Mouse (Mus musculus) testis, adult 2 months (tissue): ENCODE measurements around the gene Zfp385c. TPM values are rescaled to one million over a fixed set of nuclear protein-coding genes. Genes with fewer than 3 reads are reported as not detected.
"Not testable (repeated sequence)": the region's sequence is repeated elsewhere in the genome, so short reads cannot be mapped to it uniquely, and the experiment has no call there.

Experiments used
- H3K27ac ChIP-seq: fragments of 200-500 bp; 2 replicates; pipeline ENCODE4 v1.5.1; 2012; ENCODE audit warnings: low read depth, low read length; ENCODE audit not compliant: control insufficient read depth, insufficient read depth
- H3K27me3 ChIP-seq: fragments of 200-500 bp; 2 replicates; pipeline ENCODE4 v1.6.1; 2012; ENCODE audit warnings: mild to moderate bottlenecking, low read length, moderate library complexity; ENCODE audit not compliant: control insufficient read depth, insufficient read depth
- H3K36me3 ChIP-seq: fragments of 200-500 bp; 2 replicates; pipeline ENCODE4 v1.6.1; 2012; ENCODE audit warnings: mild to moderate bottlenecking, low read length; ENCODE audit not compliant: control insufficient read depth, insufficient read depth
- H3K4me1 ChIP-seq: fragments of 200-500 bp; 2 replicates; pipeline ENCODE4 v1.6.1; 2012; ENCODE audit warnings: low read length; ENCODE audit not compliant: control insufficient read depth, insufficient read depth
- H3K4me3 ChIP-seq: fragments of 200-500 bp; 2 replicates; pipeline ENCODE4 v1.5.1; 2012; ENCODE audit warnings: low read depth, mild to moderate bottlenecking, low read length, moderate library complexity, mixed read lengths; ENCODE audit not compliant: control insufficient read depth
- CTCF ChIP-seq: fragments of 200-500 bp; IDR thresholded peaks from 2 replicates; pipeline ENCODE4 v1.5.1; 2012; ENCODE audit warnings: low read depth, mild to moderate bottlenecking, inconsistent platforms, low read length, moderate library complexity; ENCODE audit not compliant: control insufficient read depth, insufficient read depth, insufficient replicate concordance
- POLR2A ChIP-seq: fragments of 200-500 bp; IDR thresholded peaks from 2 replicates; pipeline ENCODE4 v1.6.1; 2012; ENCODE audit warnings: low read depth, mild to moderate bottlenecking, inconsistent platforms, low read length, moderate library complexity; ENCODE audit not compliant: control insufficient read depth
- polyA plus RNA-seq: library from polyadenylated mRNA; depleted of rRNA; stranded (reverse); fragments of >200 nt; gene quantifications from 2 replicates; pipeline ENCODE4 v1.2.3, GENCODE M21; 2012

Zfp385c gene
- polyA plus RNA-seq, 1 experiment, result 2.6 TPM

GRCm38 (mm10) chr11:100588462-100588861, 103.8 kb downstream of the Zfp385c start:
- Histone ChIP-seq H3K4me3 (no peak overlapping the region), H3K27ac (peak overlapping the region; percentile 32), H3K36me3 (no peaks in the 10 kb centered on the region; the same call in 1 of the 2 replicates), H3K4me1 (no peaks in the 10 kb centered on the region), H3K27me3 (no peaks in the 10 kb centered on the region)
- TF ChIP-seq POLR2A (no peak), CTCF (no peak)

- Histone ChIP-seq H3K4me1 (no peaks in the 10 kb centered on the region), H3K27me3 (no peaks in the 10 kb centered on the region), H3K4me3 (no peak overlapping the region), H3K27ac (no peak overlapping the region), H3K36me3 (no peaks in the 10 kb centered on the region; the same call in 1 of the 2 replicates)
- TF ChIP-seq POLR2A (no peak), CTCF (no peak)
Measured at GRCm38 (mm10) chr11:100585148-100585547, 107.1 kb downstream of the Zfp385c start.

GRCm38 (mm10) chr11:100584561-100584961, 107.7 kb downstream of the Zfp385c start:
- TF ChIP-seq POLR2A (no peak), CTCF (no peak)
- no peak overlapping the region for H3K4me3 ChIP-seq
- no peaks in the 10 kb centered on the region; the same call in 1 of the 2 replicates for H3K36me3 ChIP-seq
- no peaks in the 10 kb centered on the region for H3K4me1 ChIP-seq
- no peaks in the 10 kb centered on the region for H3K27me3 ChIP-seq
- H3K27ac ChIP-seq, result no peak overlapping the region

- H3K4me3 ChIP-seq, result no peak overlapping the region
- H3K27me3 ChIP-seq, result no peaks in the 10 kb centered on the region
- no peaks in the 10 kb centered on the region for H3K4me1 ChIP-seq
- no peak overlapping the region for H3K27ac ChIP-seq
- TF ChIP-seq POLR2A (no peak), CTCF (no peak)
- H3K36me3 ChIP-seq, result no peaks in the 10 kb centered on the region
Measured at GRCm38 (mm10) chr11:100582836-100583235, 109.4 kb downstream of the Zfp385c start.

GRCm38 (mm10) chr11:100582413-100582812, 109.8 kb downstream of the Zfp385c start:
- H3K27ac ChIP-seq, H3K36me3 ChIP-seq, H3K4me3 ChIP-seq, H3K4me1 ChIP-seq, H3K27me3 ChIP-seq: not testable (repeated sequence)

- Histone ChIP-seq H3K4me3 (no peak overlapping the region), H3K36me3 (no peaks in the 10 kb centered on the region), H3K27me3 (no peaks in the 10 kb centered on the region), H3K27ac (no peak overlapping the region), H3K4me1 (no peaks in the 10 kb centered on the region)
- TF ChIP-seq POLR2A (no peak), CTCF (no peak)
Measured at GRCm38 (mm10) chr11:100581756-100582155, 110.5 kb downstream of the Zfp385c start.

- Histone ChIP-seq H3K4me1 (peaks cover 4% of the 10 kb centered on the region), H3K27ac (no peak overlapping the region), H3K4me3 (no peak overlapping the region), H3K36me3 (no peaks in the 10 kb centered on the region), H3K27me3 (no peaks in the 10 kb centered on the region)
- TF ChIP-seq POLR2A, result no peak
- no peak for TF ChIP-seq CTCF
Measured at GRCm38 (mm10) chr11:100580275-100580674, 112.0 kb downstream of the Zfp385c start.

- Histone ChIP-seq H3K27me3 (no peaks in the 10 kb centered on the region), H3K27ac (no peak overlapping the region), H3K36me3 (no peaks in the 10 kb centered on the region), H3K4me3 (no peak overlapping the region), H3K4me1 (peaks cover 12% of the 10 kb centered on the region)
- TF ChIP-seq POLR2A, result no peak
Measured at GRCm38 (mm10) chr11:100579116-100579799, 113.0 kb downstream of the Zfp385c start.
